Mouse (Mus musculus): ENCODE results near the gene Thap4. TPM values are rescaled to one million over a fixed set of nuclear protein-coding genes. Genes with fewer than 3 reads are reported as not detected.
A peak's percentile ranks its signal among the peaks of the same experiment; 100 is the strongest.

Gene Thap4
- polyA plus RNA-seq, 1 experiment from 2014 or later: 13.0 TPM

- no peak overlapping the region for H3K4me2 ChIP-seq (ENCODE audit: low read depth, low read length)
- H3K4me3 ChIP-seq (ENCODE audit: low read depth, low read length): no peak overlapping the region
- ATAC-seq: no peak
- peaks cover 10% of the 10 kb centered on the region for H3K36me3 ChIP-seq (replicated peaks; ENCODE audit: insufficient read depth, low read length)
- H3K9me3 ChIP-seq (ENCODE audit: low read length): no peaks in the 10 kb centered on the region
- no peak overlapping the region for H3K27ac ChIP-seq (ENCODE audit: low read depth)
- DNase-seq: no peak
- no peaks in the 10 kb centered on the region for H3K27me3 ChIP-seq (ENCODE audit: insufficient read depth, low read length)
- H3K4me1 ChIP-seq (ENCODE audit: insufficient read depth): no peaks in the 10 kb centered on the region
- H3K9ac ChIP-seq (replicated peaks): no peak overlapping the region
- TF ChIP-seq CTCF (IDR thresholded peaks at IDR 0.05; ENCODE audit: low read depth): no peak
- no peak for TF ChIP-seq EP300 (IDR thresholded peaks at IDR 0.05; ENCODE audit: low read depth)
- 84% methylated on average over 10 of the region's 10 CpGs for WGBS (ENCODE audit: insufficient replicate concordance)
Observed at GRCm38 (mm10) chr1:93703472-93704048, 51.1 kb downstream of the Thap4 start.

GRCm38 (mm10) chr1:93702106-93702505 is 52.6 kb downstream of the Thap4 start:
- H3K27ac ChIP-seq (ENCODE audit: low read depth): no peak overlapping the region
- WGBS (ENCODE audit: insufficient replicate concordance): 64% methylated on average over 1 of the region's 1 CpGs
- TF ChIP-seq CTCF (IDR thresholded peaks at IDR 0.05; ENCODE audit: low read depth): no peak
- no peak for TF ChIP-seq EP300 (IDR thresholded peaks at IDR 0.05; ENCODE audit: low read depth)

GRCm38 (mm10) chr1:93699159-93699558 is 55.5 kb downstream of the Thap4 start:
- H3K36me3 ChIP-seq (replicated peaks; ENCODE audit: insufficient read depth, low read length): no peaks in the 10 kb centered on the region; the same call in none of the 2 replicates
- TF ChIP-seq CTCF (IDR thresholded peaks at IDR 0.05; ENCODE audit: low read depth) (no peak), EP300 (IDR thresholded peaks at IDR 0.05; ENCODE audit: low read depth) (no peak)
- H3K27me3 ChIP-seq (ENCODE audit: insufficient read depth, low read length): no peaks in the 10 kb centered on the region
- no peak for DNase-seq
- H3K4me3 ChIP-seq (ENCODE audit: low read depth, low read length): no peak overlapping the region
- ATAC-seq: no peak
- no peaks in the 10 kb centered on the region for H3K9me3 ChIP-seq (ENCODE audit: low read length)
- H3K4me2 ChIP-seq (ENCODE audit: low read depth, low read length): no peak overlapping the region
- H3K9ac ChIP-seq (replicated peaks): no peak overlapping the region
- H3K27ac ChIP-seq (ENCODE audit: low read depth): no peak overlapping the region
- 73% methylated on average over 4 of the region's 4 CpGs for WGBS (ENCODE audit: insufficient replicate concordance)
- 0 out of 2 replicates have a peak, but pooled peaks cover 3% of the 10 kb centered on the region for H3K4me1 ChIP-seq (ENCODE audit: insufficient read depth)

More at GRCm38 (mm10) chr1:93702106-93702505, 52.6 kb downstream of the Thap4 start:
- H3K4me3 ChIP-seq (ENCODE audit: low read depth, low read length): no peak overlapping the region
- H3K9me3 ChIP-seq (ENCODE audit: low read length): no peaks in the 10 kb centered on the region
- ATAC-seq (no peak), DNase-seq (no peak)
- H3K36me3 ChIP-seq (replicated peaks; ENCODE audit: insufficient read depth, low read length): peaks cover 10% of the 10 kb centered on the region
- no peak overlapping the region for H3K4me2 ChIP-seq (ENCODE audit: low read depth, low read length)
- H3K9ac ChIP-seq (replicated peaks): no peak overlapping the region
- no peaks in the 10 kb centered on the region for H3K27me3 ChIP-seq (ENCODE audit: insufficient read depth, low read length)
- H3K4me1 ChIP-seq (ENCODE audit: insufficient read depth): no peaks in the 10 kb centered on the region

GRCm38 (mm10) chr1:93697317-93697716 is 57.3 kb downstream of the Thap4 start:
- ATAC-seq (no peak), DNase-seq (no peak)
- Histone ChIP-seq H3K36me3 (replicated peaks; ENCODE audit: insufficient read depth, low read length) (no peaks in the 10 kb centered on the region), H3K4me1 (ENCODE audit: insufficient read depth) (0 out of 2 replicates have a peak, but pooled peaks cover 3% of the 10 kb centered on the region), H3K9me3 (ENCODE audit: low read length) (no peaks in the 10 kb centered on the region), H3K9ac (replicated peaks) (no peak overlapping the region), H3K27ac (ENCODE audit: low read depth) (no peak overlapping the region), H3K4me3 (ENCODE audit: low read depth, low read length) (no peak overlapping the region), H3K27me3 (ENCODE audit: insufficient read depth, low read length) (no peaks in the 10 kb centered on the region), H3K4me2 (ENCODE audit: low read depth, low read length) (no peak overlapping the region)
- WGBS (ENCODE audit: insufficient replicate concordance): 37% methylated on average over 3 of the region's 3 CpGs
- TF ChIP-seq CTCF (IDR thresholded peaks at IDR 0.05; ENCODE audit: low read depth) (no peak), EP300 (IDR thresholded peaks at IDR 0.05; ENCODE audit: low read depth) (no peak)

- Histone ChIP-seq H3K36me3 (replicated peaks; ENCODE audit: insufficient read depth, low read length) (no peaks in the 10 kb centered on the region), H3K9ac (replicated peaks) (no peak overlapping the region), H3K4me3 (ENCODE audit: low read depth, low read length) (no peak overlapping the region), H3K4me1 (ENCODE audit: insufficient read depth) (0 out of 2 replicates have a peak, but pooled peaks cover 3% of the 10 kb centered on the region), H3K27ac (ENCODE audit: low read depth) (peak overlapping the region; percentile 67; the same call in 1 of the 2 replicates), H3K27me3 (ENCODE audit: insufficient read depth, low read length) (no peaks in the 10 kb centered on the region), H3K4me2 (ENCODE audit: low read depth, low read length) (no peak overlapping the region), H3K9me3 (ENCODE audit: low read length) (no peaks in the 10 kb centered on the region)
- DNase-seq (peak; percentile 34), ATAC-seq (no peak)
- no peak for TF ChIP-seq CTCF (IDR thresholded peaks at IDR 0.05; ENCODE audit: low read depth)
- TF ChIP-seq EP300 (IDR thresholded peaks at IDR 0.05; ENCODE audit: low read depth): 0 out of 2 replicates have a peak, but pooled peaks have one; percentile 24
- 71% methylated on average over 6 of the region's 6 CpGs for WGBS (ENCODE audit: insufficient replicate concordance)
Observed at GRCm38 (mm10) chr1:93694966-93695365, 59.7 kb downstream of the Thap4 start.

GRCm38 (mm10) chr1:93693943-93694342 is 60.7 kb downstream of the Thap4 start:
- H3K4me1 ChIP-seq (ENCODE audit: insufficient read depth): 0 out of 2 replicates have a peak, but pooled peaks cover 3% of the 10 kb centered on the region
- H3K9ac ChIP-seq (replicated peaks): no peak overlapping the region
- no peaks in the 10 kb centered on the region for H3K36me3 ChIP-seq (replicated peaks; ENCODE audit: insufficient read depth, low read length)
- TF ChIP-seq EP300 (IDR thresholded peaks at IDR 0.05; ENCODE audit: low read depth) (no peak), CTCF (IDR thresholded peaks at IDR 0.05; ENCODE audit: low read depth) (no peak)
- peak overlapping the region; percentile 41; the same call in 1 of the 2 replicates for H3K27ac ChIP-seq (ENCODE audit: low read depth)
- no peak overlapping the region for H3K4me3 ChIP-seq (ENCODE audit: low read depth, low read length)
- H3K27me3 ChIP-seq (ENCODE audit: insufficient read depth, low read length): no peaks in the 10 kb centered on the region
- whole genome bisulfite sequencing (ENCODE audit: insufficient replicate concordance): 81% methylated on average over 10 of the region's 10 CpGs
- peak overlapping the region; percentile 38 for H3K4me2 ChIP-seq (ENCODE audit: low read depth, low read length)
- DNase-seq: peak; percentile 28
- ATAC-seq: peak; percentile 66
- H3K9me3 ChIP-seq (ENCODE audit: low read length): no peaks in the 10 kb centered on the region
